Comparison of ENCODE assay signal across 9 mouse cellular contexts in the genomic region with DNA sequence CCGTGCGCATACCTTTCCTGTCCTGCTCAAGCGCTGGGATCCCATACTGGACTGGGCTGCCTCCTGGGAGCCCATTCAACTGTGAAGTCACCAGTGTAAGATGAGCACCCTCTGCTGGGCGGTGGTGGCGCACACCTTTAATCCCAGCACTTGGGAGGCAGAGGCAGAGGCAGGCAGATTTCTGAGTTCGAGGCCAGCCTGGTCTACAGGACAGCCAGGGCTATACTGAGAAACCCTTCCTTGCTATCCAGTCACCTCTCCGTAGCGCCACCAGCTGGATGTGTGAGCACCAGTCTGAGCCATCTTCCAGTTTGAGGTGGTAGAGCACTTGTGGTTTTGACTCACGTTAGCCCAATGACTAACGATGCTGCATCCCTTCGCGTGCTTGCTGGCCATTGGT. TPM values are rescaled to one million over a fixed set of nuclear protein-coding genes. Genes with fewer than 3 reads are reported as not detected.
DNase-seq lines count a peak whose midpoint lies in the region; ATAC-seq and TF ChIP-seq lines count a peak whose summit lies in the region.
"Had no signal": no experiment of that assay in that cellular context is flagged by ENCODE, and none has a peak within 500 bp of the region (broad histone marks: within the 10 kb centered on the region; RNA-seq: fewer than 3 reads in every experiment).

No protein-coding gene starts in this region.

- peaks cover 4% of the 10 kb centered on the region; the same call in 1 of the 2 replicates for H3K36me3 ChIP-seq in kidney, embryonic 14.5 days (ENCODE audit: control insufficient read depth, insufficient read depth, low read length)
- no peaks in the 10 kb centered on the region for H3K36me3 ChIP-seq in liver, embryonic 14.5 days (replicated peaks; ENCODE audit: control insufficient read depth, insufficient read depth, low read depth)
- H3K36me3 ChIP-seq in hindbrain, embryonic 14.5 days (replicated peaks; ENCODE audit: control insufficient read depth, insufficient read depth) = peaks cover under 1% of the 10 kb centered on the region; the same call in 1 of the 2 replicates

- peaks cover 11% of the 10 kb centered on the region for H3K4me1 ChIP-seq in kidney, embryonic 14.5 days (ENCODE audit: control insufficient read depth, insufficient read depth, low read length)
- H3K4me1 ChIP-seq in liver, embryonic 14.5 days (replicated peaks; ENCODE audit: control insufficient read depth in 2 of 2, insufficient read depth in 2 of 2, low read length in 1 of 2) = peaks cover 7 to 20% of the 10 kb centered on the region in 2 experiments
- peaks cover 11% of the 10 kb centered on the region for H3K4me1 ChIP-seq in hindbrain, embryonic 14.5 days (replicated peaks; ENCODE audit: control insufficient read depth, insufficient read depth, low read length)

- no peak for TF ChIP-seq EP300 in liver, embryonic 14.5 days (IDR thresholded peaks at IDR 0.05; ENCODE audit: low read depth)

- peak; percentile 71 for TF ChIP-seq CTCF in liver, embryonic 14.5 days (IDR thresholded peaks at IDR 0.05; ENCODE audit: low read depth)

- WGBS in kidney, embryonic 14.5 days = 54% methylated on average over 12 of the region's 12 CpGs
- WGBS in liver, embryonic 14.5 days (ENCODE audit: insufficient replicate concordance) = 50% methylated on average over 12 of the region's 12 CpGs
- WGBS in hindbrain, embryonic 14.5 days = 55% methylated on average over 12 of the region's 12 CpGs

- peak; percentile 22 for DNase-seq in kidney, adult 18-20 months
- DNase-seq in B cell, adult 2 months = peak; percentile 29 to 32
- DNase-seq in T-cell, adult 2 months (ENCODE audit: low spot score) = peak; percentile 7
- peak in 1 of 3 experiments; percentile 27 for DNase-seq in liver, embryonic 14.5 days (ENCODE audit: low read depth in 3 of 3, low spot score in 3 of 3)
- DNase-seq in frontal cortex, postnatal 25 days (ENCODE audit: low spot score in 2 of 2) = no peak
- DNase-seq in hindbrain, embryonic 14.5 days (ENCODE audit: low spot score) = no peak
- DNase-seq in MN1 (ENCODE audit: low spot score) = no peak

- no peak overlapping the region for H3K4me3 ChIP-seq in kidney, embryonic 14.5 days (ENCODE audit: low read length)
- H3K4me3 ChIP-seq in liver, embryonic 14.5 days (ENCODE audit: insufficient read depth in 1 of 2, low read depth in 2 of 2, low read length in 2 of 2) = no peak overlapping the region
- no peak overlapping the region for H3K4me3 ChIP-seq in hindbrain, embryonic 14.5 days (replicated peaks; ENCODE audit: low read length)
- H3K4me3 ChIP-seq: liver, embryonic 15.5 days had no signal

- no peak overlapping the region for H3K9ac ChIP-seq in kidney, embryonic 14.5 days (ENCODE audit: low read depth, low read length)
- no peak overlapping the region for H3K9ac ChIP-seq in liver, embryonic 14.5 days (replicated peaks)
- H3K9ac ChIP-seq in hindbrain, embryonic 14.5 days = no peak overlapping the region
- H3K9ac ChIP-seq: liver, embryonic 15.5 days had no signal

- no peaks in the 10 kb centered on the region for H3K9me3 ChIP-seq in kidney, embryonic 14.5 days (ENCODE audit: control insufficient read depth, low read length)
- no peaks in the 10 kb centered on the region for H3K9me3 ChIP-seq in liver, embryonic 14.5 days (ENCODE audit: control insufficient read depth, low read length)
- no peaks in the 10 kb centered on the region for H3K9me3 ChIP-seq in hindbrain, embryonic 14.5 days (ENCODE audit: control insufficient read depth, low read length)
- H3K9me3 ChIP-seq: liver, embryonic 15.5 days had no signal

- H3K27ac ChIP-seq in kidney, embryonic 14.5 days (ENCODE audit: low read depth, low read length) = no peak overlapping the region
- no peak overlapping the region for H3K27ac ChIP-seq in liver, embryonic 14.5 days
- H3K27ac ChIP-seq in hindbrain, embryonic 14.5 days = no peak overlapping the region
- H3K27ac ChIP-seq: liver, embryonic 15.5 days had no signal

- H3K27me3 ChIP-seq in kidney, embryonic 14.5 days (ENCODE audit: control insufficient read depth, insufficient read depth, low read length) = no peaks in the 10 kb centered on the region
- H3K27me3 ChIP-seq in liver, embryonic 14.5 days (ENCODE audit: control insufficient read depth, insufficient read depth, low read length) = no peaks in the 10 kb centered on the region
- no peaks in the 10 kb centered on the region; the same call in 1 of the 2 replicates for H3K27me3 ChIP-seq in hindbrain, embryonic 14.5 days (ENCODE audit: control insufficient read depth, insufficient read depth, low read length)
- H3K27me3 ChIP-seq: liver, embryonic 15.5 days had no signal

- ATAC-seq in kidney, embryonic 14.5 days (ENCODE audit: low FRiP score, low TSS enrichment) = no peak
- ATAC-seq in liver, embryonic 14.5 days (ENCODE audit: insufficient read depth) = no peak
- ATAC-seq in hindbrain, embryonic 14.5 days (ENCODE audit: low FRiP score) = no peak

- H3K4me2 ChIP-seq in kidney, embryonic 14.5 days (replicated peaks; ENCODE audit: low read depth, low read length) = no peak overlapping the region
- no peak overlapping the region for H3K4me2 ChIP-seq in liver, embryonic 14.5 days (ENCODE audit: low read depth)
- H3K4me2 ChIP-seq in hindbrain, embryonic 14.5 days (replicated peaks) = no peak overlapping the region
- H3K4me2 ChIP-seq: liver, embryonic 15.5 days had no signal

RNA-seq across cellular contexts. Expression of gene Snrpf, which starts 3.0 kb away (rescaled TPM):
- 166 and 226 TPM in 2 replicates for polyA plus RNA-seq in kidney, embryonic 14.5 days (2014; fragmentation: Nextera tagmentation; extraction: Ambion mirVana)
- polyA plus RNA-seq in liver, embryonic 14.5 days (2012; rRNA removed) = 52.9 and 104 TPM in 2 replicates
- polyA plus RNA-seq in liver, embryonic 14.5 days (2014; fragmentation: Nextera tagmentation; extraction: Ambion mirVana) = 85.5 and 88.1 TPM in 2 replicates
- polyA plus RNA-seq in hindbrain, embryonic 14.5 days (2014; fragmentation: Nextera tagmentation; extraction: Ambion mirVana) = 63.5 and 72.6 TPM in 2 replicates

RNA-seq across cellular contexts. Expression of gene Ntn4, which starts 48.0 kb away (rescaled TPM):
- 0.59 and 1.3 TPM in 2 replicates for polyA plus RNA-seq in kidney, embryonic 14.5 days (2014; fragmentation: Nextera tagmentation; extraction: Ambion mirVana)
- 0.44 and 0.52 TPM in 2 replicates for polyA plus RNA-seq in liver, embryonic 14.5 days (2012; rRNA removed)
- polyA plus RNA-seq in liver, embryonic 14.5 days (2014; fragmentation: Nextera tagmentation; extraction: Ambion mirVana) = 0.05 and 0.11 TPM in 2 replicates
- polyA plus RNA-seq in hindbrain, embryonic 14.5 days (2014; fragmentation: Nextera tagmentation; extraction: Ambion mirVana) = 0.70 and 0.76 TPM in 2 replicates

RNA-seq across cellular contexts. Expression of gene Ccdc38, which starts 52.0 kb away (rescaled TPM):
- polyA plus RNA-seq in kidney, embryonic 14.5 days (2014; fragmentation: Nextera tagmentation; extraction: Ambion mirVana) = 0.28 and 0.49 TPM in 2 replicates
- 0.02 TPM in 1 of 2 replicates, not detected in the other for polyA plus RNA-seq in liver, embryonic 14.5 days (2012; rRNA removed)
- polyA plus RNA-seq in liver, embryonic 14.5 days (2014; fragmentation: Nextera tagmentation; extraction: Ambion mirVana) = 0.09 and 0.15 TPM in 2 replicates
- polyA plus RNA-seq in hindbrain, embryonic 14.5 days (2014; fragmentation: Nextera tagmentation; extraction: Ambion mirVana) = 0.25 and 0.51 TPM in 2 replicates

RNA-seq across cellular contexts. Expression of gene Amdhd1, which starts 52.6 kb away (rescaled TPM):
- polyA plus RNA-seq in kidney, embryonic 14.5 days (2014; fragmentation: Nextera tagmentation; extraction: Ambion mirVana) = 0.33 and 0.76 TPM in 2 replicates
- 4.1 and 5.7 TPM in 2 replicates for polyA plus RNA-seq in liver, embryonic 14.5 days (2012; rRNA removed)
- polyA plus RNA-seq in liver, embryonic 14.5 days (2014; fragmentation: Nextera tagmentation; extraction: Ambion mirVana) = 9.7 and 10.1 TPM in 2 replicates
- polyA plus RNA-seq in hindbrain, embryonic 14.5 days (2014; fragmentation: Nextera tagmentation; extraction: Ambion mirVana) = 0.08 and 0.20 TPM in 2 replicates

Comparison
In these comparisons a context has a peak if more than half of its experiments do, and no peak if none do; other contexts are left out.
1. DNase-seq: peak in kidney, adult 18-20 months (single experiment), B cell, adult 2 months (2 of 2) and T-cell, adult 2 months (single experiment); none in frontal cortex, postnatal 25 days (0 of 2), hindbrain, embryonic 14.5 days (single experiment) and MN1 (single experiment).